Mouse (Mus musculus): Measurements from ENCODE around the gene 1110008P14Rik. TPM values are rescaled to one million over a fixed set of nuclear protein-coding genes. Genes with fewer than 3 reads are reported as not detected.
A peak's percentile ranks its signal among the peaks of the same experiment; 100 is the strongest.

Gene 1110008P14Rik
- polyA plus RNA-seq, 1 experiment from 2014 or later: 100 TPM

DNA sequence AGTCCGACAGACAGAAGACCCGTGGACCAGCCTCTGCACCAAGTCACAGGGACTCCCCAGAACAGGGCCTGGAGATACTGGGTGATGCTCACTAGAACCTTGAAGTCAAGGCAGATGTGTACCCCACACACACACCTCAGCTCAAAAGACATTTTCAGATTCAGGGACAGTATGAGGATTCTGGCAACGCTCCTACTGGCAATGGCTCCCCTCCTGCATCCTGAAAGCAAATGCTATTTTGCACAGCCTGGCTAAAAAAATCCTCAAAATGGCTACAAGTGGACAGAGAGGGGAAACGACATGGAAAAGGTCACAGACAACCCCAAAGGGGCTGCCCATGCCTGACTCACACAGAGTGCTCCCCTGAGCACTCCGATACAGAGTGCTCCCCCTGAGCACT, 49.6 kb downstream of the 1110008P14Rik start:
- no peaks in the 10 kb centered on the region for H3K4me1 ChIP-seq (replicated peaks; ENCODE audit: control insufficient read depth, insufficient read depth, low read length)
- no peaks in the 10 kb centered on the region for H3K9me3 ChIP-seq (ENCODE audit: control insufficient read depth)
- 81% methylated on average over 5 of the region's 5 CpGs for WGBS
- no peaks in the 10 kb centered on the region for H3K27me3 ChIP-seq (replicated peaks; ENCODE audit: control insufficient read depth, insufficient read depth, low read length)
- H3K27ac ChIP-seq (ENCODE audit: low read depth, low read length): no peak overlapping the region
- H3K4me2 ChIP-seq (replicated peaks; ENCODE audit: low read depth): no peak overlapping the region
- ATAC-seq: no peak
- no peak for TF ChIP-seq CTCF (IDR thresholded peaks at IDR 0.05; ENCODE audit: low read depth)
- no peak overlapping the region for H3K4me3 ChIP-seq (ENCODE audit: low read depth, low read length)
- peaks cover 52% of the 10 kb centered on the region for H3K36me3 ChIP-seq (ENCODE audit: control insufficient read depth, insufficient read depth)
- H3K9ac ChIP-seq (ENCODE audit: low read depth, low read length): no peak overlapping the region

DNA sequence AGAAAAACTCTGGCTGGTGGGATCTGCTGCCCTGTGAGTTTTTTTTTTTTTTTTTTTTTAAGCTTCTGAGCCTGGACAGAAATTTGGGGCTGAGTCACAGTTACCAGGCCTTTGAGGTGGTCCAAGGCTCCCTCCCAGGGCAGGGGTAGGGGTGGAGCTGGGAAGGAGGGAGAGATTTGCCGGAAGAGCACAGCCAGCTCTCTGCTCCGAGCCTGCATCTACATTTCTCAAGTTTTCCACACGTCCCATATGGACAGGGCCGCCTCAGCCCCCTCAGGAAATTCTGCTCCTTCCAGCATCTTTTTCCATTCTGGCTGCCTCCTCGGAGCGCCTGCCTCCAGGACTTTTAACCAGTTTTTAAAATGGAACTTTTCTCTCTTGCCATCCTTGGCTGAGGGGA, 52.2 kb downstream of the 1110008P14Rik start:
- Histone ChIP-seq H3K27me3 (replicated peaks; ENCODE audit: control insufficient read depth, insufficient read depth, low read length) (no peaks in the 10 kb centered on the region), H3K36me3 (ENCODE audit: control insufficient read depth, insufficient read depth) (peaks cover 25% of the 10 kb centered on the region), H3K4me1 (replicated peaks; ENCODE audit: control insufficient read depth, insufficient read depth, low read length) (no peaks in the 10 kb centered on the region), H3K4me3 (ENCODE audit: low read depth, low read length) (no peak overlapping the region), H3K9ac (ENCODE audit: low read depth, low read length) (no peak overlapping the region), H3K4me2 (replicated peaks; ENCODE audit: low read depth) (no peak overlapping the region), H3K27ac (ENCODE audit: low read depth, low read length) (no peak overlapping the region), H3K9me3 (ENCODE audit: control insufficient read depth) (no peaks in the 10 kb centered on the region)
- no peak for ATAC-seq
- WGBS: 53% methylated on average over 6 of the region's 6 CpGs
- no peak for TF ChIP-seq CTCF (IDR thresholded peaks at IDR 0.05; ENCODE audit: low read depth)

DNA sequence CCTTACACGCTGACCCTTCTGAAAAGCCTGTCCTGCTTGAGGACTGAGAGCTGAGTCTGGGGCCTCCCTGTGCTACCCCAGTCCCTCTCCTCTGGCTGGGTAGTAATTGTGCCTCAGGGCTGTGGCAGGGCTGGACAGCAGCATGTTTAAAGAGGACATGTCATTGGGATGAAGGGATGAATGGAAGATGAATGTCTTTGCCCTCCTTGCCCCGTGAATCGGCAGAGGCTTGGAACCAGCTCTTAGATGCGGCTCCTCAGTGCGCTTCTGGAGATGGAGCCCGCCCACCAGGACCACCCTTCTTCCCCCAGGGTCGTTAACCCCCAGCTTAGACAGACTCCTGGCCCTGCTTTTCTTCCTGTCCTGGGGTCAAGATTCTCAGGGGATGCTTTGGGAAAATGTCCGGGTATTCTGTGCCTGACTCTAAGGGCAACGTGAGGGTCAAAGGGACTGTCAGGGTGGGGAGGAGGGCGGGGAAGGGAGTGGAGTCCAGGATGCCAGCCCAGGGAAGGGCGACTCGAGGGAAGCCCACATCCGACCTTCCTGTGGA, 52.8 kb downstream of the 1110008P14Rik start:
- Histone ChIP-seq H3K4me3 (ENCODE audit: low read depth, low read length) (no peak overlapping the region), H3K27me3 (replicated peaks; ENCODE audit: control insufficient read depth, insufficient read depth, low read length) (no peaks in the 10 kb centered on the region), H3K4me2 (replicated peaks; ENCODE audit: low read depth) (no peak overlapping the region), H3K27ac (ENCODE audit: low read depth, low read length) (no peak overlapping the region), H3K9me3 (ENCODE audit: control insufficient read depth) (no peaks in the 10 kb centered on the region), H3K4me1 (replicated peaks; ENCODE audit: control insufficient read depth, insufficient read depth, low read length) (no peaks in the 10 kb centered on the region), H3K36me3 (ENCODE audit: control insufficient read depth, insufficient read depth) (peaks cover 20% of the 10 kb centered on the region), H3K9ac (ENCODE audit: low read depth, low read length) (no peak overlapping the region)
- ATAC-seq: no peak
- no peak for TF ChIP-seq CTCF (IDR thresholded peaks at IDR 0.05; ENCODE audit: low read depth)
- 40% methylated on average over 13 of the region's 13 CpGs for WGBS

DNA sequence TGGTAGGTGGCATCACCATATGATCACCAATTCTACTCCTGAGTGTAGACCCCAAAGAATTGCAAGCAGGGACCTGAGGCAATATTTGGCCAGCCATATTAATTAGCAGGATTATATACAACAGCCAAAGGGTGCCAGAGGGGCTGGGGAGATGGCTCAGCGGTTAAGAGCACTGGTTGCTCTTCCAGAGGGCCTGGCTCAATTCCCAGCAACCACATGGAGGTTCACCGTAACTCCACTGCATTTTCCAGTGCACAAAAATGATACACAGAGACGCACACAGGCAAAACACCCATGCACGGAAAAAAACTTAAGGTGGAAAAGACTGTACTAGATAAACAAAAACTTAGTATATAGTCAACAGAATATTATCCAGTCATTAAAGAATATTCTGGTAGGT, 54.5 kb downstream of the 1110008P14Rik start:
- Histone ChIP-seq H3K36me3 (ENCODE audit: control insufficient read depth, insufficient read depth) (peaks cover 14% of the 10 kb centered on the region; the same call in 1 of the 2 replicates), H3K9ac (ENCODE audit: low read depth, low read length) (0 out of 2 replicates have a peak overlapping the region, but pooled peaks have one; percentile 11), H3K4me3 (ENCODE audit: low read depth, low read length) (no peak overlapping the region), H3K27me3 (replicated peaks; ENCODE audit: control insufficient read depth, insufficient read depth, low read length) (no peaks in the 10 kb centered on the region), H3K27ac (ENCODE audit: low read depth, low read length) (no peak overlapping the region), H3K4me2 (replicated peaks; ENCODE audit: low read depth) (no peak overlapping the region), H3K4me1 (replicated peaks; ENCODE audit: control insufficient read depth, insufficient read depth, low read length) (no peaks in the 10 kb centered on the region), H3K9me3 (ENCODE audit: control insufficient read depth) (no peaks in the 10 kb centered on the region)
- ATAC-seq: no peak
- TF ChIP-seq CTCF (IDR thresholded peaks at IDR 0.05; ENCODE audit: low read depth): no peak
- WGBS: 64% methylated on average over 4 of the region's 4 CpGs

Other genes starting within 250 kb of the 1110008P14Rik start
- 17.7 and 18.9 TPM in 2 replicates for gene Prrc2b, start 230.9 kb downstream of the 1110008P14Rik start, polyA plus RNA-seq (2015; fragmentation: Nextera tagmentation; extraction: Ambion mirVana)
- gene Pomt1, start 145.3 kb downstream of the 1110008P14Rik start, polyA plus RNA-seq (2015; fragmentation: Nextera tagmentation; extraction: Ambion mirVana): 9.2 and 10.7 TPM in 2 replicates
- gene Uck1, start 121.8 kb downstream of the 1110008P14Rik start, polyA plus RNA-seq (2015; fragmentation: Nextera tagmentation; extraction: Ambion mirVana): 74.1 and 80.0 TPM in 2 replicates
- gene Golga2, start 94.6 kb downstream of the 1110008P14Rik start, polyA plus RNA-seq (2015; fragmentation: Nextera tagmentation; extraction: Ambion mirVana): 15.2 and 18.1 TPM in 2 replicates
- gene Swi5, start 93.9 kb downstream of the 1110008P14Rik start, polyA plus RNA-seq (2015; fragmentation: Nextera tagmentation; extraction: Ambion mirVana): 255 and 271 TPM in 2 replicates
- 20.1 and 20.7 TPM in 2 replicates for gene Ciz1, start 29.6 kb downstream of the 1110008P14Rik start, polyA plus RNA-seq (2015; fragmentation: Nextera tagmentation; extraction: Ambion mirVana)
- 23.5 and 30.0 TPM in 2 replicates for gene Dnm1, start 28.6 kb downstream of the 1110008P14Rik start, polyA plus RNA-seq (2015; fragmentation: Nextera tagmentation; extraction: Ambion mirVana)
- 4.8 and 5.4 TPM in 2 replicates for gene Lcn2, start 6.3 kb upstream of the 1110008P14Rik start, polyA plus RNA-seq (2015; fragmentation: Nextera tagmentation; extraction: Ambion mirVana)
- 47.3 and 49.4 TPM in 2 replicates for gene Ptges2, start 14.0 kb upstream of the 1110008P14Rik start, polyA plus RNA-seq (2015; fragmentation: Nextera tagmentation; extraction: Ambion mirVana)
- gene Naif1, start 68.5 kb upstream of the 1110008P14Rik start, polyA plus RNA-seq (2015; fragmentation: Nextera tagmentation; extraction: Ambion mirVana): 2.9 and 3.2 TPM in 2 replicates
- 45.1 and 52.6 TPM in 2 replicates for gene Slc25a25, start 69.5 kb upstream of the 1110008P14Rik start, polyA plus RNA-seq (2015; fragmentation: Nextera tagmentation; extraction: Ambion mirVana)
- 18.0 and 18.4 TPM in 2 replicates for gene Fam102a, start 153.4 kb upstream of the 1110008P14Rik start, polyA plus RNA-seq (2015; fragmentation: Nextera tagmentation; extraction: Ambion mirVana)
- gene Dpm2, start 188.9 kb upstream of the 1110008P14Rik start, polyA plus RNA-seq (2015; fragmentation: Nextera tagmentation; extraction: Ambion mirVana): 120 and 124 TPM in 2 replicates
- gene Pip5kl1, start 192.9 kb upstream of the 1110008P14Rik start, polyA plus RNA-seq (2015; fragmentation: Nextera tagmentation; extraction: Ambion mirVana): not detected in 2 replicates
- gene 9430097D07Rik, start 193.7 kb upstream of the 1110008P14Rik start, polyA plus RNA-seq (2015; fragmentation: Nextera tagmentation; extraction: Ambion mirVana): 0.14 TPM in 1 of 2 replicates, not detected in the other
- gene St6galnac4, start 205.2 kb upstream of the 1110008P14Rik start, polyA plus RNA-seq (2015; fragmentation: Nextera tagmentation; extraction: Ambion mirVana): 5.7 and 6.6 TPM in 2 replicates
- gene St6galnac6, start 217.8 kb upstream of the 1110008P14Rik start, polyA plus RNA-seq (2015; fragmentation: Nextera tagmentation; extraction: Ambion mirVana): 8.3 and 9.1 TPM in 2 replicates
- 10.5 and 12.1 TPM in 2 replicates for gene Ak1, start 239.8 kb upstream of the 1110008P14Rik start, polyA plus RNA-seq (2015; fragmentation: Nextera tagmentation; extraction: Ambion mirVana)

All from intestine, postnatal 0 days (tissue).